Mouse (Mus musculus): ENCODE results near the gene Fus. TPM values are rescaled to one million over a fixed set of nuclear protein-coding genes. Genes with fewer than 3 reads are reported as not detected.

The Fus gene
- polyA plus RNA-seq, 1 experiment: 39.4 TPM

GRCm38 (mm10) chr7:127927726-127928125, 39.5 kb upstream of the Fus start:
- no peak overlapping the region for H3K4me3 ChIP-seq (replicated peaks)
- H3K9me3 ChIP-seq (ENCODE audit: control insufficient read depth, low read length): no peaks in the 10 kb centered on the region; the same call in 1 of the 2 replicates
- no peak for TF ChIP-seq GATA1 (IDR thresholded peaks at IDR 0.05; ENCODE audit: low read length)
- no peak for TF ChIP-seq TAL1 (IDR thresholded peaks at IDR 0.05; ENCODE audit: low read length)
- H3K4me1 ChIP-seq (ENCODE audit: control insufficient read depth): peaks cover 19% of the 10 kb centered on the region
- peaks cover 7% of the 10 kb centered on the region for H3K27me3 ChIP-seq (ENCODE audit: control insufficient read depth)
- peaks cover 50% of the 10 kb centered on the region for H3K36me3 ChIP-seq (ENCODE audit: control insufficient read depth)

- H3K27me3 ChIP-seq (ENCODE audit: control insufficient read depth): peaks cover 7% of the 10 kb centered on the region
- no peaks in the 10 kb centered on the region for H3K9me3 ChIP-seq (ENCODE audit: control insufficient read depth, low read length)
- H3K4me3 ChIP-seq (replicated peaks): no peak overlapping the region
- TF ChIP-seq TAL1 (IDR thresholded peaks at IDR 0.05; ENCODE audit: low read length): no peak
- TF ChIP-seq GATA1 (IDR thresholded peaks at IDR 0.05; ENCODE audit: low read length): no peak
- peaks cover 41% of the 10 kb centered on the region for H3K36me3 ChIP-seq (ENCODE audit: control insufficient read depth)
- peaks cover 21% of the 10 kb centered on the region for H3K4me1 ChIP-seq (ENCODE audit: control insufficient read depth)
Measured at GRCm38 (mm10) chr7:127928596-127928995, 38.7 kb upstream of the Fus start.

GRCm38 (mm10) chr7:127929923-127930322, 37.3 kb upstream of the Fus start, which contains the start of gene Prss8:
TSS of gene Prss8 (minus strand) at chr7:127930104.
- H3K4me1 ChIP-seq (ENCODE audit: control insufficient read depth): peaks cover 29% of the 10 kb centered on the region
- TF ChIP-seq TAL1 (IDR thresholded peaks at IDR 0.05; ENCODE audit: low read length): no peak
- peak within 1 kb of the TSS; percentile 53 for H3K4me3 ChIP-seq (replicated peaks)
- no peaks in the 10 kb centered on the region for H3K9me3 ChIP-seq (ENCODE audit: control insufficient read depth, low read length)
- peaks cover 7% of the 10 kb centered on the region for H3K27me3 ChIP-seq (ENCODE audit: control insufficient read depth)
- H3K36me3 ChIP-seq (ENCODE audit: control insufficient read depth): peaks cover 28% of the 10 kb centered on the region

GRCm38 (mm10) chr7:127930636-127931035, 36.6 kb upstream of the Fus start:
- H3K4me3 ChIP-seq (replicated peaks): no peak overlapping the region
- peaks cover 36% of the 10 kb centered on the region for H3K4me1 ChIP-seq (ENCODE audit: control insufficient read depth)
- no peak for TF ChIP-seq TAL1 (IDR thresholded peaks at IDR 0.05; ENCODE audit: low read length)
- TF ChIP-seq GATA1 (IDR thresholded peaks at IDR 0.05; ENCODE audit: low read length): no peak
- peaks cover 21% of the 10 kb centered on the region for H3K36me3 ChIP-seq (ENCODE audit: control insufficient read depth)
- H3K9me3 ChIP-seq (ENCODE audit: control insufficient read depth, low read length): no peaks in the 10 kb centered on the region
- peaks cover 7% of the 10 kb centered on the region for H3K27me3 ChIP-seq (ENCODE audit: control insufficient read depth)

- Histone ChIP-seq H3K27me3 (ENCODE audit: control insufficient read depth) (peaks cover 7% of the 10 kb centered on the region), H3K4me1 (ENCODE audit: control insufficient read depth) (peaks cover 45% of the 10 kb centered on the region), H3K36me3 (ENCODE audit: control insufficient read depth) (peaks cover 12% of the 10 kb centered on the region), H3K9me3 (ENCODE audit: control insufficient read depth, low read length) (no peaks in the 10 kb centered on the region), H3K4me3 (replicated peaks) (no peak overlapping the region)
- no peak for TF ChIP-seq TAL1 (IDR thresholded peaks at IDR 0.05; ENCODE audit: low read length)
- TF ChIP-seq GATA1 (IDR thresholded peaks at IDR 0.05; ENCODE audit: low read length): no peak
Measured at GRCm38 (mm10) chr7:127931351-127932135, 35.7 kb upstream of the Fus start.

- Histone ChIP-seq H3K4me3 (replicated peaks) (no peak overlapping the region), H3K27me3 (ENCODE audit: control insufficient read depth) (peaks cover 7% of the 10 kb centered on the region), H3K4me1 (ENCODE audit: control insufficient read depth) (peaks cover 46% of the 10 kb centered on the region), H3K9me3 (ENCODE audit: control insufficient read depth, low read length) (no peaks in the 10 kb centered on the region), H3K36me3 (ENCODE audit: control insufficient read depth) (peaks cover 4% of the 10 kb centered on the region; the same call in 1 of the 2 replicates)
- TF ChIP-seq TAL1 (IDR thresholded peaks at IDR 0.05; ENCODE audit: low read length): no peak
- TF ChIP-seq GATA1 (IDR thresholded peaks at IDR 0.05; ENCODE audit: low read length): no peak
Measured at GRCm38 (mm10) chr7:127932273-127933031, 34.8 kb upstream of the Fus start.

GRCm38 (mm10) chr7:127934075-127934474, 33.2 kb upstream of the Fus start:
- peaks cover 42% of the 10 kb centered on the region for H3K4me1 ChIP-seq (ENCODE audit: control insufficient read depth)
- no peak for TF ChIP-seq TAL1 (IDR thresholded peaks at IDR 0.05; ENCODE audit: low read length)
- no peak for TF ChIP-seq GATA1 (IDR thresholded peaks at IDR 0.05; ENCODE audit: low read length)
- no peak overlapping the region for H3K4me3 ChIP-seq (replicated peaks)
- H3K36me3 ChIP-seq (ENCODE audit: control insufficient read depth): no peaks in the 10 kb centered on the region
- peaks cover 7% of the 10 kb centered on the region for H3K27me3 ChIP-seq (ENCODE audit: control insufficient read depth)
- no peaks in the 10 kb centered on the region for H3K9me3 ChIP-seq (ENCODE audit: control insufficient read depth, low read length)

GRCm38 (mm10) chr7:127935028-127935722, 32.1 kb upstream of the Fus start:
- no peak for TF ChIP-seq GATA1 (IDR thresholded peaks at IDR 0.05; ENCODE audit: low read length)
- no peak for TF ChIP-seq TAL1 (IDR thresholded peaks at IDR 0.05; ENCODE audit: low read length)
- Histone ChIP-seq H3K9me3 (ENCODE audit: control insufficient read depth, low read length) (no peaks in the 10 kb centered on the region), H3K27me3 (ENCODE audit: control insufficient read depth) (no peaks in the 10 kb centered on the region)

GRCm38 (mm10) chr7:127935748-127936159, 31.5 kb upstream of the Fus start:
- no peak for TF ChIP-seq GATA1 (IDR thresholded peaks at IDR 0.05; ENCODE audit: low read length)
- TF ChIP-seq TAL1 (IDR thresholded peaks at IDR 0.05; ENCODE audit: low read length): no peak
- peaks cover 29% of the 10 kb centered on the region for H3K4me1 ChIP-seq (ENCODE audit: control insufficient read depth)
- H3K27me3 ChIP-seq (ENCODE audit: control insufficient read depth): no peaks in the 10 kb centered on the region
- no peaks in the 10 kb centered on the region for H3K36me3 ChIP-seq (ENCODE audit: control insufficient read depth)
- peak overlapping the region; percentile 80 for H3K4me3 ChIP-seq (replicated peaks)
- H3K9me3 ChIP-seq (ENCODE audit: control insufficient read depth, low read length): no peaks in the 10 kb centered on the region

More at GRCm38 (mm10) chr7:127935028-127935722, 32.1 kb upstream of the Fus start:
- peaks cover 31% of the 10 kb centered on the region for H3K4me1 ChIP-seq (ENCODE audit: control insufficient read depth)
- H3K4me3 ChIP-seq (replicated peaks): peak overlapping the region; percentile 80
- no peaks in the 10 kb centered on the region for H3K36me3 ChIP-seq (ENCODE audit: control insufficient read depth)
